Mouse (Mus musculus) CD4-positive, CD25-positive, alpha-beta regulatory T cell, adult 4 months (primary cell): ENCODE data around the gene Gm20388. TPM values are rescaled to one million over a fixed set of nuclear protein-coding genes. Genes with fewer than 3 reads are reported as not detected.
"Not testable (repeated sequence)": the region's sequence is repeated elsewhere in the genome, so short reads cannot be mapped to it uniquely, and the experiment has no call there.

Source experiments
- ATAC-seq: one replicate; pipeline ENCODE4 v1.8.0; 2017
- polyA plus RNA-seq, 2 experiments: library from polyadenylated mRNA; unstranded; fragments of 100-300 nt; shearing (Covaris generic); gene quantifications; one replicate each; pipeline ENCODE4 v1.2.1; 2017

Gene Gm20388
- polyA plus RNA-seq, 2 experiments from 2014 or later, result 10.7 to 12.8 TPM

DNA sequence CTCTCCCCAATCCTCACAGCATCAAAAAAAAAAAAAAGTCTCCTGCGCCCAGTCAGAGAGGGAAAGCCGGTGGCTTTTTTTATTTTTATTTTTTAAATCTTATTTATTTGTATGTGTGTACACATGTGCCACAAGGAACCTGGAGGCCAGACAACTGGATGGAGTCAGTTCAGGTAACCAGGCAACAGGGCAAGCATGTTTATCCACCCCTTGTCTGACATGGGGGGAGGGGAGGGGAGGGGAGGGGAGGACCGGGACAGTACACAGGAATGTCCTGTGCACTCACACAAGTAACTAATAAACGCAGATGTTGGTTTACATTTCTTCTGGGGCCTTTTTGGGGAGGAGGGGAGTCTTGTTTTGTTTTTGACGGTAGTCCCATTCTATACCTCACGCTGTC, 1653.1 kb downstream of the Gm20388 start:
- ATAC-seq, result no peak

DNA sequence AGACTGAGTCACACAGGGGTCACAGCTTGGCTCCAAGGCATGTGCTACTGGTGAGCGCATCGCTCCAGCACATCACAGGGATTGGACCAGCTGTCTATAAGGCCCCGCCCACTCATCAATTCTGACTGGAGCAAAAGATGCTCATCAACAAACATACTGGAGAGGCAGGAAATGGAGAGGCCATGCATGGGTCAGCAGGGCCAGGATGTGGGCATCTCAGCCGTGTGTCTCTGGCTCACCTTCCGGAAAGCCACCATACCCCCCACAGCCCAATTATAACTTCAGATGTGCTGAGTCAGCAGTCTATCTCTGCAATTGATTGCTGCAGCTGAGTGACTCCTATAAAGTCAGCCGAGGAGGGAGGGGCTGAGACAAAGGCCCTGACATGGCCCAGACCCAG, 1657.7 kb downstream of the Gm20388 start:
- ATAC-seq, result peak; percentile 60

DNA sequence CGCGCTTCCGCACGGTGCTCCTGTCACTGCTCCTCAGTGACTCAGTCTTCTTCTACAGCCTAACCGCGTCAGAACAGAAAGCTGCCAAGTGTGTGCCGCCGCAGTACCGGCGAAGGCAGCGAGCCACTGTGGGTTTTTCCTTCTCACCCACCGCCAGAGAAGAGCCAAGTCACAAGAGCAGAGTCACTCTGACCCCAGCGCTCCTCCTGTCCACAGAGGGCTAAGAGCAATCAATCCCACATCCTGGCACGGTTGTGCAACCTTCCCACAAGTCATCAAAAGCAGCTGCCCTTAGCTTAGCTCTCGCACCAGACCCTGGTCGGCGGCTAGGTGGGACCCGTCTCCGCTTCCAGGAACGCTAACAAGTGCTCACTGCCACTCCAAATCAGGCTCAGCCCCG, 1659.7 kb downstream of the Gm20388 start:
- ATAC-seq, result no peak

DNA sequence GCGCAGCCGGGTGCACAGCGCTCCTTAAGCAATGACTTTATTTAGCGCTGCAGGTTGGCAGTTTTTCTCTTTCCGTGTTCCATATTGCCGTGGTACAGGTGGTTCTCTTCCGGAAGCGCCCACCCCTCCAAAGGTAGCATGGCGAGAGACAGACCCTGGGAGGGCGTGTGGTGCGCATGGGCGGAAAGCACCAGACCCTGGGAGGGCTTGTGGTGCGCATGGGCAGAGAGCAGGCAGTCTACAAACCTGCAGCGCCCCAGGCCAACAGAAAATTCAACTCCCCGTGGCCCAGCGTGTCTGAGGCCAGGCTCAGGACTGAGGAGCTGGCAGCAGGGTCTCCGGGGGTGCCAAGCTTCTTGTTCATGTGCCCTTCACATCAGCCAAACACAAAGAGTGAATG, 1660.2 kb downstream of the Gm20388 start:
- no peak for ATAC-seq

DNA sequence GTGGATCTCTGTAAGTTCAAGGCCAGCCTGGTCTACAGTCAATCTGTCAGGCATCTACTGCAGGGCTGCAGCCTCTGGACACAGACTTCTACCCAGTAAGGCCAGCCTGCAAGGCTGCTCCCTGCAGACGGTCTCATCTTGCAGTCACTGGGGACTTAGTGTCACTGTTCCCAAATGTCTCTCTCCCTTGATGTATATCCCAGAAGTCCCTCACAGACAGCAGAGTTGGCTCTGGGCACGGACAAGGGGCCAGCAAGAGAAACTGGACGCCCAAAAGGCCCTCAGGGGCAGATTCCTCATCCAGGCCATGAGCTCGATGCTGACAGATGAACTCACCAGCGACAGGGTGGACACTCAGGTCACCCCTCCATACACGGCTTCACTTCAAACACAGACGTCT, 1661.5 kb downstream of the Gm20388 start:
- no peak for ATAC-seq

DNA sequence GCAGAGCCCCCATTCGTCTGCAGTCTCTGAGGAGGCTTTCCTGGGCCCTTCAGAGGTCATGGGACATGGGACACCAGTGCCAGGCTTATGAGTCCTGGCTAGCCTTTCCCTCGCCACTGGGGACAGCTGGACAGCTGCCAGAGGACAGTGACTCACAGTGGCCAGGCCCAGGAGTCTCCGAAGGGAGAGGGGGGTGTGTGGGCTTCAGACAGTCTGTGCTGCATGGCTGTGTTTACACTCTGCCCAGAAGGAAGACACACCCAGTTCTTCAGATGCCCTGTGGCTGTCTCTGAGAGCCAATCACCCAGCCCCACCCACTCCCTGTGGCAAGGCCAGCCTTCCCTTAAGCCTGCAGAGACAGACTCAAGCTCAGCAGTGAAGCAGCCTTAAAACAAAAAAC, 1662.6 kb downstream of the Gm20388 start:
- ATAC-seq, result no peak

DNA sequence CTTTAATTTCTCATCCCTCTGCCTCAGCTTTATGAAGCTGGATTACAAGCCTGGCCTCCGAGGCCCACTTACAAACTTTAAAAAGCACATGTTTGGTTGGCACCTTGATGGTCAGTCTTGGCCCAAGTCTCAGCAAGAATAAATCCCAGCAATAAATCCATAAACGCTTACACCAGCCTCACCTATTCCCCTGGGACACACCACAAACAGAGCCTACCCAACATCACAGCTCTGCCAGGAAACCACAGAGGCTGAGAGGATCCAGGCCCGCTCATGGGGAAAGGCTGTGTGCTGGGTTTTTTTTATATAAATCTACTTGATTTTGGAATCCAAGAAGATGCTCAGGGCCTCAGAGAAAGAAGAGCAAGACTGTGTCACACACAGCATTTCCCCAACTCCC, 1665.0 kb downstream of the Gm20388 start:
- ATAC-seq, result no peak

DNA sequence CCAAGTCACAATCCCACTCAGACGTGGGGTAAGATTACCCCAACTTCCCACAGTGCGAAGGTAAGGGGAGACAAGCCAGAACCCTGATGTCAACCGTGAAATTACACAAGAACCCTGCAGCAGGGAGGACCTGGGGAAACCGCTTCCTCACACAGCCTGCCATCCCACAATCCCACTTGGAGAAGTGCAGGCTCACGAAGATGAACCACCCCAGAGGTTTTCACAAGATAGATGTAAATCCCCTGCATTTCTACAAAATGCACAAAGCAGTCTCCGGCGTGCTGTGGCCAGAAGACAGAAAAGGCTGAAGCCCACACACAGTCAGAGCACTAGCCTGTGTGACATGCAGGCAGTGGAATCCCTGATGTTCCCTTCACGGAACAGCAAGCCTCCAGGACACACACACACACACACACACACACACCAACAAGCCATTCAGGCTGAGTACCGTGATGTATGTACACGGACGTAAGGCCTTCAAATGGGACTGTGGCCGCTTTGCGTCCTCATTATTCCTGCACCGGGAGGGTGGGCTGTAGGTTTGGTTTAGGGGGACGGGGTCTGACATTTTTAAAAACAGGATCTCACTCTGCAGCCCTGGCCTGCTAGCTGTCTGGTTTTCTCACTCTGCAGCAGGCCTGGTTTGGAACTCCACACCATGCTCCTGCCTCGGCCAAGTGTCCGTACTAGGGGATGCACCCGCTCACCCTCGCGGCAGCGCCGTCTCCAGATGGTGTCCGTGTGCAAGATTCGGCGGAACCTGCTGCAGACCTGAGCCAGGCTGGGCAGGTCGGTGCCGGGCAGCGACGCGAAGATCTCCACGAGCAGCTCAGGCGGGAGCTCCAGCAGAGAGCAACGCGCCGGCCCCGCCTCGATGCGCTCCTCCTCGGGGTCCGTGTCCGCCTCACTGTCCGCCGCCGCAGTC, 1667.4 kb downstream of the Gm20388 start:
- peak; percentile 4 for ATAC-seq

DNA sequence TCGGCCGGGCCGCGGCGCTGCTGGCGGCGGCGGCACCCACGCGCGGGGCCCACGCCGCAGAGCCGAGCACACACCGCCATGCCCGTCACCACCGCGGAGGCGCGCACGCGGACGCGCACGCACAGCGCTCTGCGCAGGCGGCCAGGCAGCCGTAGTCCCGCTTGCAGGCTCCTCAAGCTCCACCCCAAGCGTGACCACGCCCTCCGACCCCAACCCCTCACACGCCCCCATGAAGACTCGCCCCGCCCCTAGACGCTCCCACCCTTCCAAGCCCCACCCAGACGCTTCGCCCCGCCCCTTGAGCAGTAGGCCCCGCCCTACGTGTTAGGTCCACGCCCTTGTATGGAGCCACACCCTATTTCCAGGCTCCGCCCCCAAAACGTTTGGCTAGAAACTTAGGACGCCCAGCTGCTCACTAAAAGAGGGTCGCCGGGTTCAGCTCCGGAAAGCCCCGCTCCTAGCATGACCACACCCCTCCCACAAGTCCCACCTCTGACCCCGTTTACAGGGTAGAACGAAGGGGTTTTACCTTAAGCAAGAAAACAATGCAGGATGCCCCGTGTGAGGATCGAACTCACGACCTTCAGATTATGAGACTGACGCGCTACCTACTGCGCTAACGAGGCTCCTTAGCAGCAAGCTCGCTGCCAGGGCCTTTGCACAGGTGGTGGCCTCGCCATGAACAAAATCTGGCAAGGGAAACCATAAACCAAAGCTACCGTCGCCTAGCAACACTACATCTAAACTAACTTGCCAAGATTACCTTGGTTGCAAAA, 1668.2 kb downstream of the Gm20388 start, which contains the start of gene Fbxo31:
TSS of gene Fbxo31 (minus strand) at position 131 of the 776 bp plus-strand sequence.
- peak; percentile 72 for ATAC-seq

DNA sequence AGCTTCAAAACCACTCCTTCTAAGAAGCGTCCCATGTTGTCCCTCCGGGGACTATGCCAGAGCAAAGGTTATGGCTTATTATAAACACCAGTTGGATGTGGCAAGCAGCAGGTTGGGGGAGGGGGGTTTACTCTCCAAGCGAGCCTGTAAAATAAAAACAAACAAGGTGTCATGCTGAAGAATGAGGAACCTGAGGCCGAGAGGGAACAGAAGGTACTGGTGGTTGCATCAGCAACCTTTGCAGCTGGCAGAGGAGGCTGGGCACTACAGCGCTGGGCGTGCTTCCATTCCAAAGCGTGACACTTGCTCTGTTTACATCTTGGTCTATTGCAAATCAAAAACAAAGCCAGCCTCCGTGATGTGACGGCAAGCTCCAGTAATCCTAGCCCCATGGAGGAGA, 1669.8 kb downstream of the Gm20388 start:
- no peak for ATAC-seq

DNA sequence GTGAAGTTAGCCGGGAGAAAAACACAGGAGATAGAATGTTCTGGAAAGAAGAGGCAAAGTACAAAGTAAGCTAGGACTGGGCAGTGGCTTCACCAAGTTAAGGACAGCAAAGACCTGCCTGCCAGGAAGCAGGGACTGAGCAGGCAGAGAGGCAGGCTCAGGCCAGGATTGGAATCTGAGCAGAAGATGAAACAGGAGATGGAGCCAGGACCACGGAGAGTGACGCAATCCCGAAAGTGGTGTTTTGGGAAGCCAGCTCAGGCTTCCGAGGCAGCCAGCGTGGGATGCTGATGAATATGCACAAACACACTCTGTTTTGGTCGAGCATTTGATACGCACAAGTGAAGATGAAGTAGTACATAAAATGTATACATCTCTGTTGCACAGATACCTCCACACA, 1673.0 kb downstream of the Gm20388 start:
- ATAC-seq, result no peak

DNA sequence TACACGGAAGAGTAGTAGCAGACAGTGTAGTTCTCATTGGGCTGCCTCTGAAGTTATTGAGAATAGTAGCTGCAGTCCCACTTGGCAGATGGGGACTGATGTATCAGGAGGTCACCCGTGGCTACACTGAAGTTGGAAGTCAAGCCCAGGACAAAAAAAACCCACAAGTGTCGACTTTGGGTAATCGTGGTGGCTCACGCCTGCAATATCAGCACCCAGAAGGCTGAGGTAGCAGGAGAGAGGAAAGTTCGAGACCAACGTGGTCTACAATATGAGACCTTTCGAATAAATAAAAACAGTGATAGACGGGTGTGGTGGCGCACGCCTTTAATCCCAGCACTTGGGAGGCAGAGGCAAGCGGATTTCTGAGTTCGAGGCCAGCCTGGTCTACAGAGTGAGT, 1674.1 kb downstream of the Gm20388 start:
- ATAC-seq, result peak; percentile 0

DNA sequence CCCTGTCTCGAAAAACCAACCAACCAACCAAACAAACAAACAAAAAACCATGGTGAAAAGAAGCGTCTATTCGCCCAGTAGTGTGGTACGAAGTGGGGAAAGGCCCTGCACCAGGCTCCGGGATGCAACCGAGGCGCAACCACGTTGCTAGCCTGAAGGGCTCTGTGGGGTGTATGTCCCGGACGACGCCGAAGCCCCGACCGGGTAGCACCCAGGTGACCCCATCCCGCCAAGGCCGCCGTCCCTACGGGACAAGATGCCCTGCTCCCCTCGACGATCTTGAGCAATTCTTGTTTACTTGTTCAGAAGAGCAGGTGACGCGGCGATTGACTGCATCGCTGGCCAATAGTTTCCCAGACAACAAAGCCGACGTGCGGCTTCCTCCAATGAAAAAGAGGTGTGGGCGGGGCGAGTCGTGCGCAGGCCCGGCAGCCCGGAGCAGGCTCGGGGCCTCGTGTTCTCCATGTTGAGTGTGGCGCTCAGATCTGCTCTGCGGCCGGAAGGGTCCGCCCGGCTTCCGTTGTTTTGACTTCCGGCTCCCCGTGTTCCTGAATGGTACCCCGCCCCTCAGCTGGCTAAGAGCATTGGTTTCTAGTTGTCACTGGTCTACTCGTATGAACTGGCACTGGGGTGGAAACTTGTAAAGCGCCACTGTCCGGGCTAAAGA, 1674.7 kb downstream of the Gm20388 start:
- peak; percentile 89 for ATAC-seq

DNA sequence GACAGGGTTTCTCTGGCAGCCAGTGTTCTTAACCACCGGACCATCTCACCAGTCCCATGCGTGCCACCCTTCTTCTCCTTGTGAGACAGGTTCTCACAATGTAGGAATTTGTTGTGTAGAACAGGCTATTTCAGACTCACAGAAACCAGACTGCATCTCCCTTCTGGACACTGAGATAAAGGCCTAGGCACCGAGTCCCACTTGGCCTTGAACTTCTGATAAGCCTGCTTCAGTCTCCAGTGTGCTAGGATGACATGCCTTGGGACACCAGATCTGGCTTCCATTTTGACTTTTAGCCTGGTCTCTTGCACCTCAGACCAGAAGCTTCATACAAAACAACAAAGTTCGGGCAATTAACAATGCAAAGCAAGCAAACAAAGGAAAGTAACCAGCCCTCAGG, 1678.1 kb downstream of the Gm20388 start:
- ATAC-seq, result no peak

DNA sequence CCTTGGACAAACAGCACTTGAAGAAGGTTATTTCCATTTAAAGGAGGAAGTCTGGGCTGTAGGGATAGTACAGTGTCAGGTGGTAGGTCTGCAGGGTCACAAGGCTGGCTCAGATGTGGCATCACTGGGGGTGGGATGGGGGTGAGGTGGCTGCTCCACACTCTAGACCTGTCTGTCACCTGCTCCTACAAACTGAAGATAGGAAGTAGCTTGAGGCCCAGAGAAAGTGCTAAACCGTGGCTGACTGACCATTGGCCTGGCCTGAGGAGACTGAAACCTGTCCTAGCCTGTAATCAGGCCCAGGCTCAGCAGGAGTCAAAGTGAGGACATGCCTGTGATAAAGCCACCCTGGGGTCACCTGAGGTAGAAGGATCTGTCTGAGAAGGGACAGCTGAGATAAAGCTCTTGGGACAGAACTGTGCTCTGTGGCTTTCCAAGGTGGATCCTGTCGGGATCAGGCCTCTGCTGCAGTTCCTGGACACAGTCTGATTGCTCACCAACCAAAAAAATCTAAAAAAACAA, 1678.6 kb downstream of the Gm20388 start:
- no peak for ATAC-seq

DNA sequence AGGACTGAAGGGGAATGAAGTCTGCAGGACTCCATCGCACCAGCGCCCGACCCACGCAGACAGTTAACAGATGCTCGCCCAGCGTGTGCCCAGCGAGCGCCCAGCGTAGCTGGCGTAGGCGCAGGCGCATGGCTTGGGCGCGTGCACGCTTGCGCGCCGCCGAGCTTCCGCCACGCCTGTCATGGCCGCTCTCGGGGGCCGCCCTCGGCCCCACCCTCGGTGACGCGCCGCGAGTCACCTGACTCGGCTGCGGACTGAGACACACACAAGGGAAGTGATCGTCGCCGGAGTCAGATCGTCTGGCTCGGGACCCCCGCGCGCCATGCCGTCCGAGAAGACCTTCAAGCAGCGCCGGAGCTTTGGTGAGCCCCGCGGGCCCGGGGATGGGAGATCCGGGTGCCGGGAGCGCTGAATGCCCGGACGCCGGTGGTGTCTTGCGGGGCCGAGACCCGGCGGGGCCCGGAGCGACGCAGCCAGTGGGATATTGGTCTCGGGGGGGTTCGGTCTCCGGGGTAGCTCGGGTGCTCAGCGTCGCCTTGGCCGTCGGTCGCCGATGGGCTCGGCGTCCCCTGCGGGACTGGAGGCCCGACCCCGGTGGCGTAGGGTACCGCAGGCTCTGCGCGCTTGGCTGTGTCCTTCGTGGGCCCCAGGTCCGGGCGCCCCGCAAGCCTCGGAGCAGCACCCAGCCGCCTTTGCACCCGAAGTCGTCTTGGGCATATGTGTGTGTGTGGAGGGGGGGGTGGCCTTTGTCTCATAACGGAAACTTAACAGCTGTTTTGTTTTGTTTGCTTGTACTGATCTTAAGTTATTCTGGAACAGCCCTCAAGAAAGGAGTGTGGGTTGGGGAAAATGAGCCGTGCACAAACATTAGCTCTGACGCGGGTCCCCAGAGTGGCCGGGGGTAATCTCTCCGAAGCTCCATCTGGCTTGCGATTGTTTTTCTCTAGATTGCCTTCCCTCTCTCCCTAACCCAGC, 1679.8 kb downstream of the Gm20388 start, which contains the start of gene Map1lc3b:
TSS of gene Map1lc3b (plus strand) at position 159 of the 975 bp plus-strand sequence.
- ATAC-seq, result peak; percentile 70

DNA sequence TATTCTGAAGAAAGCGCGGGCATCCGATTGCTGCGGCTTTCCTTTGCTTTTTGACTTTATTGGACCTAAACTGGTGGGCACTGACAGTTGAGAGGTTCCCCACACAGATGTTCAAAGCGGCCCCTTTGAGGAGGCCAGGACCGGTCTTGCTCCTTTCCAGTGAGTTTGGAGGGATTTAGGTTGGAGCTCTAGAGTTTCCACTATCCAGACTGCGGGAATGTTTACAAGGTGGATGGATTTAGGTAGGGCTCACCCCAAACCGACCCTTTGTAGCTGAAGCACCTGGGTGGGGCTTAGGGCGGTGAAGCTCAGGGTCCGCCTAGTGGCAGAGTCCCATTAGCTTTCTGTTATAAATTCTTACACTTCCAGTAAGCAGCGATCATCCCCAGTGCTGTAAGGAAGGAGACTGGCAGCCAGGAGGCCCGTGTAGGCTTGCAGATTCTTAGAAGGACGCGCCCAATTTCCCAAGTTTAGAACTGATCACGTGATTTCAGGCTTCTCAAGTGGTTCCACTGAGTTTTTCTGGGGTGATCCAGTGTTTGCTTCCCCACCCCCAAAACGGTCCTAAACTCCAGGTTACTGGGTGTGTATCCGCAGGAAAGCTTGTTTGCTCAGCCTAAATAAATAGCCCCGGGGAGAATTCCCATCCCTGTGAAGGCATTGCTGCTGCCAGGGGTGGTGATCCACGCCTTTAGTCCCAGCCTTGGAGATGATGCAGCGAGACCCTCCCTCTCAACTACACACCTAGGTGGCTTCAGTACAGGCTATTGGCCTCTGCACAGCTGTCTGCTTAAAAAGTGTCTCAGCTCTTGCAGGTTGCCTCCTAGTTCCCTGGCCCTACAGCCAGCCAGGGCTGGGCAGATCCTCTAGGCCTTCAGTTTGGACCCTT, 1680.8 kb downstream of the Gm20388 start:
- peak; percentile 40 for ATAC-seq

DNA sequence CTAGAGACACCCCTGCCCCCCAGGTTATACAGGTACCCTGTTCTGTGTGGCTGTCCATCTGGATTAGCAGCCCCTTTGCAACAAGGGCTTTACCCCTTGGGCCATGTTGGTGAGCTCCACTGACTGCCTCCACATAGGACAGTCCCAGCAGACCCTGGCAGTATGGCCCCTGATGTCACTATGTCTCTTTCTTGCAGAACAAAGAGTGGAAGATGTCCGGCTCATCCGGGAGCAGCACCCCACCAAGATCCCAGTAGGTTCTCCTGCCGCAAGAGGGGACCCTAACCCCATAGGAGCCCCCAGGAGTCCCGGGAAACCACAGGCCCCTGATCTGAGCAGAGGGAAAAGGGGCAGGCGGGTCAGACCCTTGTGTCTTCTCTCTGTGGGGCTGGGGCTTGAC, 1682.7 kb downstream of the Gm20388 start:
- ATAC-seq, result no peak

DNA sequence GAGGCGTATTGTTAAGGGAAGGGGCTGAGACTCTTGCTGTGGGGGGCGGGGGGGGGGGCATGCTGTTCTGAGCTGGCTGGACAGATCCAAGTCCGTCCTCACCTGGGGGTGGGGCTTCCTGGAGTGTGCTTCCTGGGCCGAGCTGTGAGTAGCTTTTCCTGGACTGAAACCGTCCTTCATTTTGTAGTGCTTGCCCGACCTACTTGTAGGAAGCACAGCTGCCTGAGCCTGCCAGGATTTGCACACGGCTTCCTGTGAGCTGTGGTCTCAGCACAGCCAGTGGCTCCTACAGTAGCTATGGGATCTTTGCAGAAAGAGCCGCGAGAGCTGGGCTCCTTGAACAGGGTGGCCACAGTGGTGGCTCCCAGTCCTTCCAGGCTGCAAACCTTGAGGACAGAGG, 1683.3 kb downstream of the Gm20388 start:
- ATAC-seq, result no peak

DNA sequence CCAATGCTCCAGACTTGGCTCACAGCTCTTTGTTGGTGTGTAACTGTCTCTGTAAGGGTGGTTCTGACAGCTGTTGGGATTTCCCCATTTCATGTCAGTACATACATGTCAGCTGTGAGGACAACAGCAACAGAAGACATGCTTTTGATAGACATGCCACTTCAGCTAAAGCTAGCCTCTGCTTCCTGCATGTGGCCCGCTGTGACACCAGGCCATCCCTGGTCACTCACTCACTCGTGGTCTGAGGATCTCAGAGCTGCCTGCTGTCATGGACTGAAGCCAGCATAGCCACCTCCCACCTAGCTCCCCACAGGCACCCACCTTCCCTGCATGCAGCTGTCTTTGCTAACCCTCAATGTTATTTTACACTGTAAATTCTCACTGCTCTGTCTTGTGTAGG, 1686.9 kb downstream of the Gm20388 start:
- not testable (repeated sequence) for ATAC-seq
